Mouse (Mus musculus) heart, postnatal 4 days (tissue): Measurements from ENCODE around the gene Adcy10. TPM values are rescaled to one million over a fixed set of nuclear protein-coding genes. Genes with fewer than 3 reads are reported as not detected.
A peak's percentile ranks its signal among the peaks of the same experiment; 100 is the strongest.

Source experiments
- DNase-seq: peaks from one replicate; pipeline ENCODE4 v3.0.0; 2021
- total RNA-seq, 2 experiments: library from RNA; stranded (reverse); gene quantifications; 2 replicates each; pipeline ENCODE4 v1.2.3; 2021

The Adcy10 gene
- total RNA-seq, 2 experiments from 2014 or later, result 0.09 TPM; not detected in 1

- peak; percentile 33 for DNase-seq
These were observed 51.2 kb downstream of the Adcy10 start for GRCm38 (mm10) chr1:165536079-165536675.

- no peak for DNase-seq
These were observed 52.3 kb downstream of the Adcy10 start for GRCm38 (mm10) chr1:165537241-165537807.

GRCm38 (mm10) chr1:165556711-165557110, 71.7 kb downstream of the Adcy10 start:
- DNase-seq, result peak; percentile 36

GRCm38 (mm10) chr1:165559073-165559472, 74.1 kb downstream of the Adcy10 start:
- no peak for DNase-seq

GRCm38 (mm10) chr1:165565283-165565682, 80.3 kb downstream of the Adcy10 start:
- no peak for DNase-seq

- DNase-seq, result no peak
These were observed 82.5 kb downstream of the Adcy10 start for GRCm38 (mm10) chr1:165567466-165567865.

- no peak for DNase-seq
These were observed 91.0 kb downstream of the Adcy10 start for GRCm38 (mm10) chr1:165576005-165576404.

GRCm38 (mm10) chr1:165576459-165577112, 91.6 kb downstream of the Adcy10 start:
- DNase-seq, result no peak

GRCm38 (mm10) chr1:165579332-165579731, 94.3 kb downstream of the Adcy10 start:
- no peak for DNase-seq

GRCm38 (mm10) chr1:165581255-165581654, 96.3 kb downstream of the Adcy10 start:
- no peak for DNase-seq

GRCm38 (mm10) chr1:165583529-165584184, 98.7 kb downstream of the Adcy10 start:
- peak; percentile 95 for DNase-seq

GRCm38 (mm10) chr1:165585389-165586104, 100.6 kb downstream of the Adcy10 start:
- peak; percentile 40 for DNase-seq

GRCm38 (mm10) chr1:165586366-165586765, 101.4 kb downstream of the Adcy10 start:
- no peak for DNase-seq

GRCm38 (mm10) chr1:165587845-165588244, 102.9 kb downstream of the Adcy10 start:
- no peak for DNase-seq

GRCm38 (mm10) chr1:165589280-165590048, 104.5 kb downstream of the Adcy10 start:
- DNase-seq, result peak; percentile 71

- DNase-seq, result no peak
These were observed 105.8 kb downstream of the Adcy10 start for GRCm38 (mm10) chr1:165590760-165591159.

GRCm38 (mm10) chr1:165592295-165593082, 107.5 kb downstream of the Adcy10 start:
- DNase-seq, result peak; percentile 49

GRCm38 (mm10) chr1:165594699-165595421, 109.9 kb downstream of the Adcy10 start:
- no peak for DNase-seq

GRCm38 (mm10) chr1:165601775-165602280, 116.8 kb downstream of the Adcy10 start:
- DNase-seq, result no peak

GRCm38 (mm10) chr1:165603218-165603617, 118.2 kb downstream of the Adcy10 start:
- DNase-seq, result no peak
